Mouse (Mus musculus) G1E (cell line): ENCODE data around the gene Ptprz1. TPM values are rescaled to one million over a fixed set of nuclear protein-coding genes. Genes with fewer than 3 reads are reported as not detected.

Experiments used
- ATAC-seq: 2 replicates; pipeline ENCODE4 v1.8.0; 2016; ENCODE audit warnings: mild to moderate bottlenecking; ENCODE audit not compliant: insufficient number of reproducible peaks, poor library complexity, low FRiP score, severe bottlenecking; ENCODE audit errors: extremely low read depth
- DNase-seq: peaks from one replicate; pipeline ENCODE4 v3.0.0; 2012; ENCODE audit warnings: low spot score
- H3K27me3 ChIP-seq: 2 replicates; pipeline ENCODE4 v1.6.1; 2012; ENCODE audit warnings: mild to moderate bottlenecking, low read length, inconsistent platforms; ENCODE audit not compliant: insufficient read depth
- H3K36me3 ChIP-seq: replicated peaks from 2 replicates; pipeline ENCODE3; 2012; ENCODE audit warnings: mild to moderate bottlenecking, inconsistent platforms
- H3K4me1 ChIP-seq: 2 replicates; pipeline ENCODE4 v1.6.1; 2012; ENCODE audit warnings: low read depth, low read length, inconsistent platforms, mixed read lengths; ENCODE audit not compliant: insufficient read depth
- H3K4me3 ChIP-seq: 2 replicates; pipeline ENCODE4 v1.5.1; 2012; ENCODE audit warnings: low read depth, mild to moderate bottlenecking, inconsistent platforms, low read length, moderate library complexity, mixed read lengths
- H3K9me3 ChIP-seq: replicated peaks from 2 replicates; pipeline ENCODE4 v1.6.1; 2012; ENCODE audit warnings: inconsistent platforms
- CTCF ChIP-seq: IDR thresholded peaks from 2 replicates; pipeline ENCODE4 v1.5.1; 2012; ENCODE audit warnings: low read depth, low read length, inconsistent platforms, mixed read lengths
- GATA1 ChIP-seq: IDR thresholded peaks from 2 replicates; pipeline ENCODE4 v1.6.1; 2012; ENCODE audit warnings: borderline replicate concordance, low read length, inconsistent platforms, mixed read lengths
- GATA2 ChIP-seq: IDR thresholded peaks from 2 replicates; pipeline ENCODE4 v1.6.1; 2012; ENCODE audit warnings: low read depth, low read length, inconsistent platforms, borderline replicate concordance
- POLR2AphosphoS5 ChIP-seq: IDR thresholded peaks from 2 replicates; pipeline ENCODE4 v1.6.1; 2012; ENCODE audit warnings: low read depth, low read length, inconsistent platforms; ENCODE audit not compliant: insufficient replicate concordance
- TAL1 ChIP-seq: conservative IDR thresholded peaks from 2 replicates; pipeline ENCODE4 v1.6.1; 2012; ENCODE audit warnings: low read depth, low read length, inconsistent platforms, mixed read lengths
- polyA plus RNA-seq: library from polyadenylated mRNA; stranded (reverse); fragments of >175 nt; gene quantifications from 2 replicates; pipeline ENCODE4 v1.2.3, GENCODE M21; 2012
- total RNA-seq, 2 experiments: library from RNA; stranded (forward) in 1 of 2; stranded (reverse) in 1 of 2; fragments of 200-1000 nt in 1 of 2; fragments of >200 nt in 1 of 2; fragmentation: Nextera tagmentation in 1 of 2; gene quantifications; 2 replicates each; pipeline ENCODE4 v1.2.3; 2014 to 2017

The Ptprz1 gene
- total and polyA plus RNA-seq, 3 experiments: 0.22 TPM; not detected in 2

DNA sequence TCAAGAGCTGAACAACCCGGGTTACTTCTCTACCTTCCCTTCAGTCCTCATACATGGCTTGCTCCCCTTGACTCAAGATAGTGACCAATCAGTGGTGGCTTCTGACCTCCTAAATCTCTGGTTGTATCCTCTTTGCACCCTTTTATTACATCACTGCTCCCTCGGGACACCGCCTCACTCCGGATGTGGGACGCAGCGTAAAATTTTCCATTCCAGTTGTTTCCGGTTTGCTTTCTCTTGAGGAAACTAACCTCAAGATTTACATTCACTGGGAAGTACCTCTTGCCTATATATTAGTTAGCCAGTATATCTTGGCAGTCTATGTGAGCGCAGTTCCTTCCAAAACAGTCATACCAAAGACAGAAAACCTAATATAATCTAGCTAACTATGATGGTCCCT lies 14.0 kb downstream of the Ptprz1 start:
- no peaks in the 10 kb centered on the region for H3K4me1 ChIP-seq
- TF ChIP-seq TAL1 (no peak), POLR2AphosphoS5 (no peak), CTCF (no peak), GATA1 (no peak)

GRCm38 (mm10) chr6:22901983-22902382 lies 26.7 kb downstream of the Ptprz1 start:
- DNase-seq (no peak), ATAC-seq (no peak)
- H3K4me1 ChIP-seq: no peaks in the 10 kb centered on the region
- TF ChIP-seq POLR2AphosphoS5 (no peak), CTCF (no peak), TAL1 (no peak), GATA1 (no peak), GATA2 (no peak)
- no peaks in the 10 kb centered on the region for H3K9me3 ChIP-seq
- H3K4me3 ChIP-seq: no peak overlapping the region
- H3K27me3 ChIP-seq: no peaks in the 10 kb centered on the region
- no peaks in the 10 kb centered on the region for H3K36me3 ChIP-seq

More for the DNA sequence above, 14.0 kb downstream of the Ptprz1 start:
- Histone ChIP-seq H3K27me3 (no peaks in the 10 kb centered on the region), H3K36me3 (no peaks in the 10 kb centered on the region), H3K9me3 (no peaks in the 10 kb centered on the region), H3K4me3 (no peak overlapping the region)
- ATAC-seq: no peak
- no peak for DNase-seq

- DNase-seq (no peak), ATAC-seq (no peak)
- H3K27me3 ChIP-seq: no peaks in the 10 kb centered on the region
- no peak overlapping the region for H3K4me3 ChIP-seq
- TF ChIP-seq POLR2AphosphoS5: no peak
- no peak for TF ChIP-seq GATA1
- TF ChIP-seq GATA2: no peak
- no peak for TF ChIP-seq TAL1
- no peak for TF ChIP-seq CTCF
- no peaks in the 10 kb centered on the region for H3K36me3 ChIP-seq
- no peaks in the 10 kb centered on the region for H3K9me3 ChIP-seq
- H3K4me1 ChIP-seq: no peaks in the 10 kb centered on the region
Measured at GRCm38 (mm10) chr6:22908510-22909256, 33.4 kb downstream of the Ptprz1 start.

DNA sequence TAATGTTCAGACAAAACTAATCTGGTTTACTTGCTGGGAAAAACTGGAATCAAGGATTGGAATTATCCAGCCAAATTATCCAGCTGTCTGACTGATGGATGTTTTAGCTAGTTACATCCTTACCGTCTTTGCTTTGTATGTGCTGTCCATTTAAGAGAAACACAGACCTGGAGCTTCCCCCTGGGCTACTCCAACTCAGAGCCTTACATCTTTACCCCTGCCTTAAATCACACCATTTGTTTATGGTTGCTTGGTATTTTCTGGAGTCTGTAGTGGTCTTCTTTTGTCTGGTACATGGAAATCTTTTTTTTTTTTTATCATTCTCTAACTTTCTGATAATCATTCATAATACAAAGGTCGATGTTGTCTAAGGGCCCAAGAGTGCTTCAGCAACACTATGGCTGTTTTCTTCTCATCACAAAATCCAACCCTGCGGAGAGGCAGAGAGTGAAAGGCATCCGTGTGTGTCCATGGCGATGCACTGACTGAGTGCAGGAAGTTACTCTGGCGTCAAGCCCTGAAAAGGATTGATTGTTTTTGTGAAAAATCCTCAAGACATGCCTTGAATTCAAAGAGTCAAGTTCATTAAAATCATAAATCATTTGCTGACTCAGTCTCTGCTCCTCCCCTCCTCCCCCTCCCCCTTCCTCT lies 34.1 kb downstream of the Ptprz1 start:
- H3K27me3 ChIP-seq: no peaks in the 10 kb centered on the region
- no peak for TF ChIP-seq GATA2
- no peak for TF ChIP-seq TAL1
- no peak for TF ChIP-seq POLR2AphosphoS5
- no peak for TF ChIP-seq GATA1
- TF ChIP-seq CTCF: no peak
- ATAC-seq (no peak), DNase-seq (no peak)
- no peaks in the 10 kb centered on the region for H3K36me3 ChIP-seq
- H3K4me3 ChIP-seq: no peak overlapping the region
- H3K9me3 ChIP-seq: no peaks in the 10 kb centered on the region
- no peaks in the 10 kb centered on the region for H3K4me1 ChIP-seq

- Histone ChIP-seq H3K36me3 (no peaks in the 10 kb centered on the region), H3K27me3 (no peaks in the 10 kb centered on the region), H3K4me1 (no peaks in the 10 kb centered on the region), H3K4me3 (no peak overlapping the region), H3K9me3 (no peaks in the 10 kb centered on the region)
- DNase-seq (no peak), ATAC-seq (no peak)
- TF ChIP-seq CTCF (no peak), TAL1 (no peak)
Measured at GRCm38 (mm10) chr6:22909908-22910260, 34.6 kb downstream of the Ptprz1 start.

DNA sequence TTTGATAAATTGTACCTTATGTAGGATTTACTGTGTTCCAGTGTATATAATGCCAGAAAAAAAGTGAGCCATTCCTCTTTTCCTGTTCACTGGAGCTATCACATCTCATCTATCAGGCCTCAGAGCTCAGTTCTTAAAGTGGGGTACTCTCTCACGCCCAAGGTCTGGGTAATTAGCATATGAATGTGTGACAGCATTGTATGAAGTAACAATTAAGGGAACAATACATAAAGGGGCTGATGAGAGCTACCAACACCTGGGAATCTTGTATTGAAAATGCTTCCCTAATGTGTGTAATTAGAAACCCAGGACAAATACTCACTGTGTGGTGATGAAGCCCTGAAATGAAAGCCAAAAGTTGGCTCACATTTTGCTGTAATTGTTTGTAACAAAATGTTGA lies 47.6 kb downstream of the Ptprz1 start:
- TF ChIP-seq POLR2AphosphoS5: no peak
- TF ChIP-seq GATA2: no peak
- TF ChIP-seq TAL1: no peak
- no peak for TF ChIP-seq GATA1
- no peak for TF ChIP-seq CTCF
- H3K4me3 ChIP-seq: no peak overlapping the region
- ATAC-seq (no peak), DNase-seq (no peak)
- no peaks in the 10 kb centered on the region for H3K4me1 ChIP-seq
- H3K9me3 ChIP-seq: no peaks in the 10 kb centered on the region
- H3K27me3 ChIP-seq: no peaks in the 10 kb centered on the region
- no peaks in the 10 kb centered on the region for H3K36me3 ChIP-seq
